Mouse (Mus musculus) E14TG2a.4 (cell line): ENCODE results near the gene Osbpl3.

Experiments used
- CTCF ChIP-seq: conservative IDR thresholded peaks from 2 replicates; pipeline ENCODE4 v1.5.1; 2014; ENCODE audit warnings: low read length
- NANOG ChIP-seq: IDR thresholded peaks from 2 replicates; pipeline ENCODE4 v1.6.1; 2014; ENCODE audit warnings: borderline replicate concordance, low read length, mixed read lengths

- TF ChIP-seq CTCF (no peak), NANOG (no peak)
These were observed 97.8 kb downstream of the Osbpl3 start for GRCm38 (mm10) chr6:50358104-50358679.
